Mouse (Mus musculus) testis, postnatal 10 days (tissue): ENCODE data around the gene Pde4d.

Experiments
- DNase-seq: peaks from one replicate; pipeline ENCODE4 v3.0.0; 2021; ENCODE audit warnings: low spot score

The Pde4d gene

GRCm38 (mm10) chr13:108599186-108599900 is 149.6 kb downstream of the Pde4d start:
- peak; percentile 57 for DNase-seq

DNA sequence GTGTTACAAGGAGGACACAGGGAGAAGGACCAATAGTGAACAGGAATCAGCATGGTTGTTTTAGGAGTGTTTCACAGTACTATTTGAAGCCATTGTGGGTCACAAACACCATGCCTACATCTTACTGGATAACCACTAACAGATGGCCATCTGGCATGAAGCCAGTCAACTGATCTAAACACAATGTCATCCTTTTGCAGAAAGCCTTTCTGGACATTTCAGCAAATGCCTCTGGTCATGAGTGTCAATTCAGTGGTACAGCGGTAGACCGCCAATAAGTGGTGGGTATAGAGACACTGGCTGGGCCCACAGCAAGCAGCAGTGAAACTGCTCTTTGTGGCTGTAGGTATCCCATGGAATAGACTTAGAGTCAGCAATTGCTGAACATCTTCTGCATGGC is 151.3 kb downstream of the Pde4d start:
- no peak for DNase-seq

DNA sequence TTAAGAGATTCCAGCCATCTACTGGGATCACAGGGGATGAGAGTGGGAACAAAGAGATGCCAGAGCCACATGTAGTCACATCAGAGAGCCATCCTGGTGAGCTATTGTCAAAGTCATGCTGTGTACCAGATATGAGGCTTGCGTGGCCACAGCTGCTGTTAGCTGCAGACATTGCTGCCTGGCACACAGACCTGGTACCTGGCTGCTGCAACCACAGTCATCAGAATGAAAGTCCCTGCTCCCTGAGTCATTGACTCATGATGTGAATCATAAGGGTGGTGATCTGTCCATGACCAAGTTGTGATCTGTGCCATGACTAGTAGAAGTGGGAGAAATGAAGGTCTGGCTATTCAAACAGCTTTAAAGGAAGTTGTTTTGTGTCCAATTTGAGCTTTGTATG is 153.8 kb downstream of the Pde4d start:
- DNase-seq, result no peak

- no peak for DNase-seq
Measured at GRCm38 (mm10) chr13:108604213-108604612, 154.5 kb downstream of the Pde4d start.

DNA sequence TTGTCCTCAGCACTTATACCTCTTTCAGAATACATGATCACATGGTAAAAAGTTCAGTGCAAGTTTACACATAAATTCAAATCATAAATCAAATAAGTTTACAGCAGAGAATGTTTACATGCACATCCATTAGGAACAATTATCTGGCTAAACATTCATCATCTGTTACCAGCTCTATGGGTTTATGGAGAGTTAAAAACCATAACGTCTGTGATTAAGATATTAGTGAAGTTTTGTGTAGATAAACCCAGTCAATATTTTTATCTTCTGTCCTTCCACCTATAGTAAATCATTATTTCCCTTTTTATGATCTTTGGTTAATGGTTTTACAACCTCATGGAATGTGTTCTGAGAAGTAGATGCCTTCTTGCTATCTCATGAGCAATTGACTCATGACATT is 168.5 kb downstream of the Pde4d start:
- no peak for DNase-seq

DNA sequence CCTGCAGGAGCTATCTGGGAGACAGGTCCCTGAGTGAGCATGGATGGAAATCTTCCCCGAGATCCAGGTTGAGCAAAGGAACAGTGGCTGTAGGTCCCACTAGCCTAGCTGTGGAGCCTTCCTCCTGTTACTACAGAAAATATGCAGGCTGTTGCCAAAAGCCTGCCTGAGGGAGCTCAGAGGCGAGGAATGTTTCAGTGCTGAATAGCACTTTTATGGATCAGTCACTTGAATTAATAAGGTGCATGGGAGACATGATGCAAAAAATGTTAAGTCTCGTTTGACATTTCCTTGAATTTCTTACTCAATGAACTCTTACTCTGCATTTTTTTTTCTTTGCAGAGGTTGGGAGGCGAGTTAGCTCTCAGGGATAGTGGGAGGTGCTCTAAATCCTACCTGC is 172.9 kb downstream of the Pde4d start:
- no peak for DNase-seq

- DNase-seq, result no peak
Measured at GRCm38 (mm10) chr13:108623929-108624328, 174.2 kb downstream of the Pde4d start.

- no peak for DNase-seq
Measured at GRCm38 (mm10) chr13:108626166-108626565, 176.4 kb downstream of the Pde4d start.

DNA sequence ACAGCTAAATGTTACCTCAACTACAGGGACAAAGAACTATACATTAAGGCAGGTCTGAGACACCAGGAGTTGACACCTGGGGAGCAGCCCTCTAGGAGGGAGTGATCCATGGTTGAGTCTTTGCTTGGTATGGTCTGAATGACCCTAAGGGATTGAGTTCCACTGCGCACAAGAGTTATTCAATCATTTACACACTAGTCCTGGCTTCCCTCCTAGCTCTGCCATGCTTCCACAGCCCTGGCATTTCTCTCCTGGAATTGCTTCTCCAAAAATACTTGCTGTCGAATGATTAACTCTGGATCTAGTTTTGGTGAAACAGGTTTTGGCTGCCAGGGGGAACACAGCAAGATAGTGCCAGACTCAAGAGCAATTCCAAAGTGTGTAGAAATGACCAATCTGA is 178.8 kb downstream of the Pde4d start:
- no peak for DNase-seq

DNA sequence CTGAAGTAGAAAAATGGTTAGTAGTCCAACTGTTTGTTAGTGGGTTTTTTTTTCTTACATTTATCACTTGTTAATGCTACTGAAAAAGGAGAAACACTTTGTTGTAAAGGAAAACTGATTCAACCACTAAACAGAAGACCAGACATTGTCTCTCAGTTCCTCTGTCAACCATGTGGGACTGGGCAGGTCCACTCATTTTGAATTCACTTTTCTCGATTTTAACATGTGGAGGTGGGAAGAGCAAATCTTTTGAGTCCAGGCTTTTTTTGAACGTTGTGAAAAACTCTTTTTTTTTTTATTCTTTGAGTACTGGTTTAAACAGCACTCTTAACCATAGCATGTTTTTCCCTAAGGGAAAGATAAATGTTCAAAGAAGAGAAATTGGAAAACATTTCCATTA is 180.8 kb downstream of the Pde4d start:
- DNase-seq, result no peak

DNA sequence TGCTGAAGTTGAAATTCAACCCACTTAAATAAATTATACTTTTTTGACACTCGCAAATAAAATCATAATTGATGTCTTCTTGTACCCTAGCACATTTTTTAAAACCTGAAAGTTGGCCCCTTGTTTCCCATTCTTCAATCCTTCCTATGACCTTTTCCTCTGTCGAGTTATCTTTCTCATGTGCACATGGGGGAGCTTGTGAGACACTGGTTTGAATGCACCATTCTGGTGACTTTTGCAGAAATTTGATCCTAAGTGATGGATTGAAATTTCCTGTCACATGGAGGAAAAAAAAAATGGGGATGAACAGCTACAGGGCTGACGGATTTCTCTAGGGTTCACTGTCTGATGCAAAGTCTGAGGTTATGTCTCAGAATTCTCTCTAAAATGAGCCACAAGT is 181.5 kb downstream of the Pde4d start:
- no peak for DNase-seq

- no peak for DNase-seq
Measured at GRCm38 (mm10) chr13:108636526-108636925, 186.8 kb downstream of the Pde4d start.

DNA sequence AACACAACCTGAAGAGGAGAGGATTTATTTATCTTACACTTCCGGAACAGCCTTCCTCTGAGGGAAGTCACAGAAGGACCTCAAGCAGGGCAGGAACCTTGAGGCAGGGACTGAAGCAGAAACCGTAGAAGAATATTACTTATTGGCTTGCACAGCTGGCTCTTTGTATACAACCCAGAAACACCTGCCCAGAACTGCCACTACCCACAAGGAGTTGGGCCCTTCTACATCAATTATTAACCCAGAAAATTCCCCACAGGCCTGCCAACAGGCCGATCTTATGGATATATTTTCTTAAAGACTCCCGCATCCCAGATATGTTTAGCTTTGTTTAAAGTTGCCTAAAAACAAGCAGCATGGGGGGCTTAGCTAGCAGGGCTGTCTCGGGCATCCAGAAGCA is 192.5 kb downstream of the Pde4d start:
- DNase-seq, result no peak

- DNase-seq, result no peak
Measured at GRCm38 (mm10) chr13:108646801-108647200, 197.1 kb downstream of the Pde4d start.

- no peak for DNase-seq
Measured at GRCm38 (mm10) chr13:108647239-108647638, 197.5 kb downstream of the Pde4d start.

DNA sequence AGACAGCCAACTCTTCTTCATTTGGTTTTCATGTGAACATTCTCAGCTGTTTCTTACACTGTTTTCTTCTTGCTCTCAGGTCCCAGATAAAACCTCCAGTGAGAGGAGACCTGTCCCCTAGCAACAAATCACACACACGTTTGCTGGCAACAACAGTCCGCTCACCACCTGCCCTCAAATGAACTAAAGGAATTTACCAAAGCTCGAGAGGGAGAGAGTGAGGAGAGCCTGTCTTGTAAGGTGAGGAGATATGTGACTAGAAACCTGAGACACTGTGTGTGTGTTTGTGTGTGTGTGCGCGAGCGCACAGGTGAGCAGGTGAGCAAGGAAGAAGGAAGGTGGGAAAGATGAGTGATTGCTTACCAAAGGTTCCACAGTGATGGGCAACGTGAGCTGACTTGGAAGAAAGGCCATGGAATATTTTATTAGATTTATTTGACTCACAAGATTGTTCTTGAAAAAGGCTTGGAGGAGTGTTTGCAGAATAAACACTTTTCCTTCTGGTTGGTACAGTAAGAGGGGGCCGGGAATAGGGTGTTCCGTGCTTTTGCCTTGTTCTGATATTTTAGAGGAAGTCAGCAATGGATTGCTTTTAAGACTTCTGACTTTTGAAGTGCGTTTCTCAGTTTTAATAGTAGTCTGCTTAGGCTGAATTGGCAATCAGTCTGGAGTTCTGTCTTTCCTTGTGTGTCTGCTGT is 204.4 kb downstream of the Pde4d start:
- DNase-seq, result no peak

GRCm38 (mm10) chr13:108666579-108666978 is 216.8 kb downstream of the Pde4d start:
- DNase-seq, result no peak

DNA sequence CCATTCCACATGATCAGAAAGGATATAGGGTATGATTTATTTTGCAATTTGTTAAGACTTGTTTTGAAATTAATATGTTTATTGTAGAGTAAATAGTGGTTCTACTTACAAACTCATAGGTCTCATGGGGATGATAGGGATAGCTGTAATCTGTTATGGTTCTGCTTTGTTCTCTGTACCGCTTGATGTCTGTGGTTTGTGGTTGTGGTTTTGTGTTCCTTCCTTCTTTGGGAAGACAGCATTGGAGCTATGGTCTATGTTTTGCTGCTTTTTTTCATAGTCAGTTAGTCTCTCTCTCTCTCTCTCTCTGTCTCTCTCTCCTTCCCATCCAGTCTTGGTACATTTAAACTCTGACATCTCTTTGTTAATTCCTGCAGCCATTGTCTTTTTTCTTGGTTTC is 217.3 kb downstream of the Pde4d start:
- no peak for DNase-seq

GRCm38 (mm10) chr13:108677056-108677455 is 227.3 kb downstream of the Pde4d start:
- DNase-seq, result no peak

DNA sequence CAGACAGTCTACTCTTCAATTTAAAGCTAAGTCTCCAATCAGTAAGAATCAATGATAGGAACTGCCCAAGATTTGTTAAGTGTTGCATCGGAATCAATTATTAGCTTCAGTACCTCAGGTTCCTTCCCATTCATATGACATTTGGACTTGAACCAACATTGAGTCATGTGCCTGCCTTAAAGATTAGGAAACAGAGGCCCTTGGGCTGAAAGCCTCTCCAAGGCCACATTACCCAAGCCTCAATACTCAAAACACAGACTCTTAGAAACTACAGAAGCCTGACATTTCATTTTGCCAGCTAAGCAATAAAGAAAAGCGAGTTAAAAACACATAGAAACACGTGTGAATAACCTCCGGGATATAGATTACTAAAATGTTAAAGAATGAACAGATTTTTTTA is 233.3 kb downstream of the Pde4d start:
- DNase-seq, result no peak

DNA sequence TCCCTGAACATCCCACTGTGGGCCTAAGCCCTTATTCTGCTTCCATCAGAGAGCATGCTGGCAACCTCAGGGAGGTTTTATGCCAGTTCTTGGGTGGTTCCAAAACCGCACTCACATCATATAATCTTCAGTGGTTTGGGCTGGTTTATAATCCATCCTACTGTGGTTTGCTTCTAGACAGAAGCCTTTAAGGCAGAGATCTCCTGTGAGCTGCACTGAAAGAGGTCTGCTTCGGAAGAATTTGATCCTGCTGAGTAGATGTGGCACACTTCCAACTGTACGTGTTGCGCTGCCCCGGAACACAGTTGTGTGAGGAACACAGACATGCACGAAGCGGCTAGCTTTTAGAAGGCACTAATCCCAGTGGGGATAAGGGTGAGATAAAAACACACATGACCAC is 236.1 kb downstream of the Pde4d start:
- no peak for DNase-seq

DNA sequence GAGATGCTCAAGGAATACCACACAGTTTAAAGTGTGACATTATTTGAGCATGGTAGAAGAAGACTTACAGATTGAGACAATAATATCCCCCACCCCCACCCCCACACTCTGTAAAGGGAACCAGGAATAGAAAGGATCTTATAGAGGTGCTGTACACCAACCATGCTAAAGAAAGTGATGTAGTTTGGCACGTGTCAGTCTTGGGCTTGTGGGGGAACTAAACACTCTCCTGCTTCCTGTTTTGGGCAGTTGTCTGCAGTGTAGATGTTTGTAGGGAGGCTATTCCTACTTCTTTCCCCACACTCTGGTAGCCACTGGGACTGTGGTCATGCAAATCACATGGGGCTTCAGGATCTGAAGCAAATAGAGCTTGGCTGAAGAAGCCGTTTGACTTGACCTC is 236.5 kb downstream of the Pde4d start:
- no peak for DNase-seq

GRCm38 (mm10) chr13:108686807-108687206 is 237.1 kb downstream of the Pde4d start:
- DNase-seq, result no peak
